Mouse (Mus musculus) megakaryocyte, embryonic 14.5 days (primary cell): ENCODE data around the gene Efhd1.

Experiments
- FLI1 ChIP-seq: IDR thresholded peaks from 2 replicates; pipeline ENCODE4 v1.6.1; 2012; ENCODE audit warnings: low read length, inconsistent platforms, mixed read lengths
- GATA1 ChIP-seq: IDR thresholded peaks from 3 replicates; pipeline ENCODE4 v1.6.1; 2012; ENCODE audit warnings: mixed read lengths, low read length, inconsistent platforms, borderline replicate concordance

- no peak for TF ChIP-seq GATA1
- TF ChIP-seq FLI1, result no peak
Observed at GRCm38 (mm10) chr1:87263796-87264133, 398 bp upstream of the Efhd1 start.
